Mouse (Mus musculus) MEL (cell line): ENCODE data around the gene Ly6g6d. TPM values are rescaled to one million over a fixed set of nuclear protein-coding genes. Genes with fewer than 3 reads are reported as not detected.

Source experiments
- DNase-seq: peaks from one replicate; pipeline ENCODE4 v3.0.0; 2011; ENCODE audit warnings: low read depth, low spot score
- H3K27ac ChIP-seq: 2 replicates; pipeline ENCODE4 v1.5.1; 2012; ENCODE audit warnings: low read depth, mild to moderate bottlenecking, control low read depth, low read length, moderate library complexity; ENCODE audit not compliant: control insufficient read depth
- H3K27me3 ChIP-seq, 2 experiments: fragments of 150-350 bp in 1 of 2; sonication (generic) in 1 of 2; 2 replicates each; pipeline ENCODE4 v1.6.1; 2012; ENCODE audit warnings: low read length in 2 of 2, mild to moderate bottlenecking in 2 of 2, improper control_type of control experiment in 1 of 2, moderate library complexity in 1 of 2; ENCODE audit not compliant: insufficient read depth in 2 of 2, control insufficient read depth in 1 of 2
- H3K36me3 ChIP-seq, 2 experiments: 2 replicates each; pipeline ENCODE4 v1.6.1; 2012 to 2014; ENCODE audit warnings: low read length in 2 of 2, improper control_type of control experiment in 1 of 2, inconsistent platforms in 1 of 2, mild to moderate bottlenecking in 1 of 2; ENCODE audit not compliant: insufficient read depth in 2 of 2, control insufficient read depth in 1 of 2
- H3K4me1 ChIP-seq, 2 experiments: fragments of 150-350 bp in 1 of 2; sonication (generic) in 1 of 2; 2 replicates each; pipeline ENCODE4 v1.6.1; 2012; ENCODE audit warnings: low read length in 2 of 2, improper control_type of control experiment in 1 of 2, mild to moderate bottlenecking in 1 of 2; ENCODE audit not compliant: insufficient read depth in 2 of 2, control insufficient read depth in 1 of 2
- H3K4me3 ChIP-seq, 2 experiments: fragments of 150-350 bp in 1 of 2; sonication (generic) in 1 of 2; 2 replicates each; pipeline ENCODE4 v1.5.1; 2012; ENCODE audit warnings: low read depth in 2 of 2, low read length in 2 of 2, mild to moderate bottlenecking in 2 of 2, moderate library complexity in 2 of 2, control low read depth in 1 of 2, improper control_type of control experiment in 1 of 2; ENCODE audit not compliant: control insufficient read depth in 1 of 2, insufficient read depth in 1 of 2
- H3K79me2 ChIP-seq: 2 replicates; pipeline ENCODE4 v1.6.1; 2012; ENCODE audit warnings: mild to moderate bottlenecking, low read length, moderate library complexity; ENCODE audit not compliant: control insufficient read depth, poor library complexity, insufficient read depth
- H3K9ac ChIP-seq: 2 replicates; pipeline ENCODE4 v1.6.1; 2012; ENCODE audit warnings: low read depth, mild to moderate bottlenecking, control low read depth, low read length, moderate library complexity; ENCODE audit not compliant: control insufficient read depth, poor library complexity, severe bottlenecking
- H3K9me3 ChIP-seq: fragments of 150-350 bp; sonication (generic); replicated peaks from 2 replicates; pipeline ENCODE4 v1.6.1; 2012; ENCODE audit warnings: mild to moderate bottlenecking, low read length, improper control_type of control experiment, moderate library complexity; ENCODE audit not compliant: insufficient read depth
- CHD1 ChIP-seq: IDR thresholded peaks from 2 replicates; pipeline ENCODE4 v1.6.1; 2012; ENCODE audit warnings: low read depth, mild to moderate bottlenecking, inconsistent platforms, low read length, improper control_type of control experiment
- CHD2 ChIP-seq: IDR thresholded peaks from 2 replicates; pipeline ENCODE4 v1.6.1; 2011; ENCODE audit warnings: low read length, improper control_type of control experiment
- ELF1 ChIP-seq: IDR thresholded peaks from 2 replicates; pipeline ENCODE4 v1.6.1; 2014; ENCODE audit warnings: low read depth, mild to moderate bottlenecking, inconsistent platforms, low read length, improper control_type of control experiment, moderate library complexity
- EP300 ChIP-seq, 2 experiments: IDR thresholded peaks; 2 replicates each; pipeline ENCODE4 v1.6.1; 2011; ENCODE audit warnings: improper control_type of control experiment in 2 of 2, low read length in 2 of 2, low read depth in 1 of 2, mild to moderate bottlenecking in 1 of 2
- GATA1 ChIP-seq: IDR thresholded peaks from 2 replicates; pipeline ENCODE4 v1.6.1; 2011; ENCODE audit warnings: low read depth, low read length, improper control_type of control experiment
- MAX ChIP-seq: IDR thresholded peaks from 2 replicates; pipeline ENCODE4 v1.6.1; 2011; ENCODE audit warnings: low read length, improper control_type of control experiment
- MAZ ChIP-seq: IDR thresholded peaks from 2 replicates; pipeline ENCODE4 v1.6.1; 2012; ENCODE audit warnings: low read depth, mild to moderate bottlenecking, inconsistent platforms, low read length, improper control_type of control experiment
- MEF2A ChIP-seq: IDR thresholded peaks from 2 replicates; pipeline ENCODE4 v1.6.1; 2014; ENCODE audit warnings: low read depth, mild to moderate bottlenecking, inconsistent platforms, low read length, improper control_type of control experiment; ENCODE audit not compliant: poor library complexity, insufficient replicate concordance, severe bottlenecking; ENCODE audit errors: extremely low read depth
- MYB ChIP-seq: IDR thresholded peaks from 2 replicates; pipeline ENCODE4 v1.6.1; 2011; ENCODE audit warnings: mild to moderate bottlenecking, low read depth, low read length, improper control_type of control experiment
- MYC ChIP-seq: IDR thresholded peaks from 2 replicates; pipeline ENCODE4 v1.6.1; 2011; ENCODE audit warnings: low read depth, mild to moderate bottlenecking, low read length, improper control_type of control experiment, moderate library complexity
- NELFE ChIP-seq: IDR thresholded peaks from 2 replicates; pipeline ENCODE4 v1.6.1; 2011; ENCODE audit warnings: low read depth, low read length, improper control_type of control experiment
- NRF1 ChIP-seq: IDR thresholded peaks from 2 replicates; pipeline ENCODE4 v1.6.1; 2014; ENCODE audit warnings: low read depth, mild to moderate bottlenecking, inconsistent platforms, low read length, improper control_type of control experiment, moderate library complexity; ENCODE audit not compliant: poor library complexity, insufficient read depth, severe bottlenecking
- POLR2A ChIP-seq, 2 experiments: IDR thresholded peaks; 2 replicates each; pipeline ENCODE4 v1.6.1; 2011 to 2012; ENCODE audit warnings: low read length in 2 of 2, mild to moderate bottlenecking in 2 of 2, control low read depth in 1 of 2, improper control_type of control experiment in 1 of 2, low read depth in 1 of 2, moderate library complexity in 1 of 2; ENCODE audit not compliant: control insufficient read depth in 1 of 2, insufficient read depth in 1 of 2, poor library complexity in 1 of 2
- SIN3A ChIP-seq: IDR thresholded peaks from 2 replicates; pipeline ENCODE4 v1.6.1; 2012; ENCODE audit warnings: low read length, improper control_type of control experiment, inconsistent platforms
- SMC3 ChIP-seq: IDR thresholded peaks from 2 replicates; pipeline ENCODE4 v1.6.1; 2011; ENCODE audit warnings: low read depth, low read length, improper control_type of control experiment
- TBP ChIP-seq: IDR thresholded peaks from 2 replicates; pipeline ENCODE4 v1.8.0; 2011; ENCODE audit warnings: low read depth, low read length, improper control_type of control experiment
- USF1 ChIP-seq: IDR thresholded peaks from 2 replicates; pipeline ENCODE4 v1.6.1; 2014; ENCODE audit warnings: low read depth, mild to moderate bottlenecking, inconsistent platforms, low read length, improper control_type of control experiment, moderate library complexity
- USF2 ChIP-seq, 2 experiments: IDR thresholded peaks; 2 replicates each; pipeline ENCODE4 v1.6.1; 2011 to 2012; ENCODE audit warnings: improper control_type of control experiment in 2 of 2, low read length in 2 of 2, borderline replicate concordance in 1 of 2, inconsistent platforms in 1 of 2, low read depth in 1 of 2, mild to moderate bottlenecking in 1 of 2; ENCODE audit not compliant: insufficient read depth in 1 of 2
- ZMIZ1 ChIP-seq: IDR thresholded peaks from 2 replicates; pipeline ENCODE4 v1.6.1; 2012; ENCODE audit warnings: low read depth, mild to moderate bottlenecking, inconsistent platforms, low read length, improper control_type of control experiment, moderate library complexity
- polyA plus RNA-seq, 2 experiments: library from polyadenylated mRNA; stranded (reverse) in 1 of 2; unstranded in 1 of 2; fragments of >175 nt in 1 of 2; fragments of >200 nt in 1 of 2; gene quantifications; 2 replicates each; pipeline versions ENCODE4 v1.2.1 to v1.2.4; 2012; ENCODE audit warnings: low replicate concordance in 2 of 2, low read depth in 1 of 2; ENCODE audit not compliant: insufficient read length in 2 of 2, insufficient read depth in 1 of 2, missing spikeins in 1 of 2
- total RNA-seq: library from RNA; depleted of rRNA; stranded (reverse); fragments of 300-350 nt; gene quantifications from 2 replicates; pipeline ENCODE4 v1.2.3, GENCODE M21; 2012

Ly6g6d gene
- total and polyA plus RNA-seq, 3 experiments = 4.4 to 5.5 TPM; not detected in 1

GRCm38 (mm10) chr17:35027277-35028068 is 50.4 kb downstream of the Ly6g6d start, which contains the start of gene Sapcd1 (continued):
- peak; percentile 70; the same call in 1 of the 2 replicates for TF ChIP-seq ZMIZ1
- TF ChIP-seq CHD2 = no peak
- TF ChIP-seq GATA1 = peak; percentile 31; the same call in 1 of the 2 replicates
- TF ChIP-seq MAZ = 0 out of 2 replicates have a peak, but pooled peaks have one; percentile 27
- TF ChIP-seq, all 39 proteins: peak for 15

- Histone ChIP-seq H3K79me2 (peaks cover 39% of the 10 kb centered on the region), H3K4me1 (peaks cover 17 to 55% of the 10 kb centered on the region in 2 experiments; a peak in 3 of 4 replicates), H3K9ac (peak overlapping the region; percentile 63), H3K9me3 (no peaks in the 10 kb centered on the region), H3K4me3 (peak overlapping the region; percentile 42 to 45), H3K27ac (peak overlapping the region; percentile 62), H3K27me3 (no peaks in the 10 kb centered on the region), H3K36me3 (peaks cover 0 to 46% of the 10 kb centered on the region in 2 experiments; a peak in 2 of 4 replicates)
- DNase-seq = no peak
- TF ChIP-seq NELFE (no peak), SMC3 (peak; percentile 0), ZMIZ1 (peak; percentile 12; the same call in 1 of the 2 replicates)
These were observed 51.7 kb downstream of the Ly6g6d start for GRCm38 (mm10) chr17:35026206-35026605.

GRCm38 (mm10) chr17:35024691-35025488 is 53.0 kb downstream of the Ly6g6d start:
- DNase-seq = peak; percentile 75
- peaks cover 39% of the 10 kb centered on the region for H3K79me2 ChIP-seq
- peak overlapping the region; percentile 96 for H3K27ac ChIP-seq
- H3K27me3 ChIP-seq = no peaks in the 10 kb centered on the region
- H3K4me3 ChIP-seq = peak overlapping the region; percentile 54 to 66; a peak in 3 of 4 replicates
- TF ChIP-seq USF1 = peak; percentile 81
- 0 out of 2 replicates have a peak, but pooled peaks have one; percentile 16 for TF ChIP-seq MYB
- no peak for TF ChIP-seq NRF1
- peak; percentile 54; the same call in 1 of the 2 replicates for TF ChIP-seq MAX
- TF ChIP-seq USF2 (IDR thresholded peaks at IDR 0.05; ENCODE audit: borderline replicate concordance in 1 of 2, insufficient read depth in 1 of 2, low read depth in 1 of 2, low read length in 2 of 2) = no peak
- peak; percentile 20; the same call in 1 of the 2 replicates for TF ChIP-seq SIN3A
- no peak for TF ChIP-seq MEF2A
- no peak for TF ChIP-seq NELFE
- peak in 1 of 2 experiments; percentile 23; a peak in 1 of 4 replicates for TF ChIP-seq EP300 (IDR thresholded peaks at IDR 0.05; ENCODE audit: low read depth in 1 of 2, low read length in 2 of 2)
- TF ChIP-seq ELF1 = 0 out of 2 replicates have a peak, but pooled peaks have one; percentile 49
- TF ChIP-seq POLR2A (IDR thresholded peaks at IDR 0.05; ENCODE audit: control insufficient read depth in 1 of 2, insufficient read depth in 1 of 2, low read depth in 1 of 2, low read length in 2 of 2, poor library complexity in 1 of 2) = peak in 1 of 2 experiments; percentile 51; a peak in 1 of 4 replicates
- TF ChIP-seq MYC = peak; percentile 75; the same call in 1 of the 2 replicates
- no peak for TF ChIP-seq CHD1
- 0 out of 2 replicates have a peak, but pooled peaks have one; percentile 33 for TF ChIP-seq TBP
- H3K4me1 ChIP-seq = peaks cover 17 to 64% of the 10 kb centered on the region in 2 experiments; a peak in 3 of 4 replicates
- no peaks in the 10 kb centered on the region for H3K9me3 ChIP-seq
- H3K36me3 ChIP-seq = peaks cover 0 to 50% of the 10 kb centered on the region in 2 experiments; a peak in 2 of 4 replicates
- peak overlapping the region; percentile 77 for H3K9ac ChIP-seq
